Mouse (Mus musculus) limb, embryonic 11.5 days (tissue): ENCODE results near the gene Nptxr. TPM values are rescaled to one million over a fixed set of nuclear protein-coding genes. Genes with fewer than 3 reads are reported as not detected.

Experiments
- ATAC-seq: fragments of 200-750 bp; cut with Nextera tagmentation; 2 replicates; pipeline ENCODE4 v1.8.0; 2017; ENCODE audit warnings: low read depth; ENCODE audit not compliant: insufficient number of reproducible peaks, low FRiP score, low TSS enrichment
- DNase-seq: peaks from one replicate; pipeline ENCODE4 v3.0.0-alpha.2; 2015; ENCODE audit warnings: low spot score
- H3K27ac ChIP-seq: fragments of 300-500 bp; sonication (generic); replicated peaks from 2 replicates; pipeline ENCODE4 v1.5.1; 2014; ENCODE audit warnings: low read depth, mild to moderate bottlenecking, low read length
- H3K27me3 ChIP-seq: fragments of 300-500 bp; sonication (generic); 2 replicates; pipeline ENCODE4 v1.6.1; 2014; ENCODE audit warnings: mild to moderate bottlenecking, low read length, mixed read lengths; ENCODE audit not compliant: control insufficient read depth, insufficient read depth
- H3K36me3 ChIP-seq: fragments of 300-500 bp; sonication (generic); 2 replicates; pipeline ENCODE4 v1.6.1; 2014; ENCODE audit warnings: mild to moderate bottlenecking, low read length, moderate library complexity, mixed read lengths; ENCODE audit not compliant: control insufficient read depth, insufficient read depth
- H3K4me1 ChIP-seq: fragments of 300-500 bp; sonication (generic); 2 replicates; pipeline ENCODE4 v1.6.1; 2014; ENCODE audit warnings: low read length, mixed read lengths; ENCODE audit not compliant: control insufficient read depth, insufficient read depth
- H3K4me2 ChIP-seq: fragments of 300-500 bp; sonication (generic); 2 replicates; pipeline ENCODE4 v1.6.1; 2014; ENCODE audit warnings: low read depth, mild to moderate bottlenecking, moderate library complexity; ENCODE audit not compliant: severe bottlenecking
- H3K4me3 ChIP-seq: fragments of 300-500 bp; sonication (generic); 2 replicates; pipeline ENCODE4 v1.5.1; 2014; ENCODE audit warnings: low read depth, low read length
- H3K9ac ChIP-seq: fragments of 300-500 bp; sonication (generic); 2 replicates; pipeline ENCODE4 v1.6.1; 2014; ENCODE audit warnings: mild to moderate bottlenecking, low read length
- H3K9me3 ChIP-seq: fragments of 300-500 bp; sonication (generic); 2 replicates; pipeline ENCODE4 v1.6.1; 2016; ENCODE audit warnings: low read length; ENCODE audit not compliant: control insufficient read depth
- WGBS: fragments of 180-500 bp; shearing (Covaris S2); extraction: QIAGEN DNeasy Blood & Tissue Kit; methylation state at CpG from one replicate; pipeline ENCODE4 v1.1.7; 2014; 5-methylcytosine and 5-hydroxymethylcytosine counted together
- polyA plus RNA-seq: library from polyadenylated mRNA; unstranded; fragments of >200 nt; fragmentation: Nextera tagmentation; extraction: Ambion mirVana; gene quantifications from 2 replicates; pipeline ENCODE4 v1.2.1, GENCODE M21; 2014

Nptxr gene
- polyA plus RNA-seq, 1 experiment from 2014 or later = 0.37 TPM

- ATAC-seq (no peak), DNase-seq (no peak)
- no peak overlapping the region for H3K27ac ChIP-seq
- no peaks in the 10 kb centered on the region for H3K9me3 ChIP-seq
- H3K27me3 ChIP-seq = no peaks in the 10 kb centered on the region
- WGBS = 88% methylated on average over 9 of the region's 9 CpGs
- no peak overlapping the region for H3K9ac ChIP-seq
- no peaks in the 10 kb centered on the region for H3K4me1 ChIP-seq
- no peaks in the 10 kb centered on the region; the same call in 1 of the 2 replicates for H3K36me3 ChIP-seq
- H3K4me2 ChIP-seq = no peak overlapping the region
- H3K4me3 ChIP-seq = no peak overlapping the region
These were observed 41.6 kb downstream of the Nptxr start for GRCm38 (mm10) chr15:79763001-79763400.

GRCm38 (mm10) chr15:79760956-79761355 is 43.6 kb downstream of the Nptxr start:
- Histone ChIP-seq H3K4me3 (no peak overlapping the region), H3K27me3 (no peaks in the 10 kb centered on the region), H3K27ac (no peak overlapping the region), H3K9me3 (no peaks in the 10 kb centered on the region), H3K36me3 (no peaks in the 10 kb centered on the region; the same call in 1 of the 2 replicates), H3K4me2 (no peak overlapping the region), H3K4me1 (no peaks in the 10 kb centered on the region), H3K9ac (no peak overlapping the region; the same call in 1 of the 2 replicates)
- no peak for DNase-seq
- no peak for ATAC-seq
- WGBS = 88% methylated on average over 6 of the region's 6 CpGs

GRCm38 (mm10) chr15:79757118-79757517 is 47.4 kb downstream of the Nptxr start:
- H3K9ac ChIP-seq = no peak overlapping the region
- no peaks in the 10 kb centered on the region for H3K27me3 ChIP-seq
- DNase-seq = no peak
- H3K27ac ChIP-seq = no peak overlapping the region
- no peak for ATAC-seq
- H3K4me2 ChIP-seq = no peak overlapping the region
- H3K4me1 ChIP-seq = no peaks in the 10 kb centered on the region
- WGBS = 96% methylated on average over 3 of the region's 3 CpGs
- no peaks in the 10 kb centered on the region; the same call in 1 of the 2 replicates for H3K36me3 ChIP-seq
- no peak overlapping the region for H3K4me3 ChIP-seq
- no peaks in the 10 kb centered on the region for H3K9me3 ChIP-seq

- no peak for DNase-seq
- no peak overlapping the region for H3K27ac ChIP-seq
- H3K4me2 ChIP-seq = no peak overlapping the region
- no peak overlapping the region for H3K4me3 ChIP-seq
- no peak overlapping the region for H3K9ac ChIP-seq
- no peaks in the 10 kb centered on the region for H3K9me3 ChIP-seq
- H3K27me3 ChIP-seq = no peaks in the 10 kb centered on the region
- no peaks in the 10 kb centered on the region for H3K36me3 ChIP-seq
- 73% methylated on average over 8 of the region's 8 CpGs for WGBS
- ATAC-seq = no peak
- H3K4me1 ChIP-seq = no peaks in the 10 kb centered on the region
These were observed 48.5 kb downstream of the Nptxr start for GRCm38 (mm10) chr15:79755977-79756625.

GRCm38 (mm10) chr15:79755176-79755575 is 49.4 kb downstream of the Nptxr start:
- Histone ChIP-seq H3K4me3 (no peak overlapping the region), H3K36me3 (no peaks in the 10 kb centered on the region), H3K4me2 (no peak overlapping the region), H3K27ac (no peak overlapping the region), H3K9ac (no peak overlapping the region), H3K27me3 (no peaks in the 10 kb centered on the region), H3K4me1 (no peaks in the 10 kb centered on the region), H3K9me3 (no peaks in the 10 kb centered on the region)
- no peak for DNase-seq
- ATAC-seq = no peak
- WGBS = 90% methylated on average over 4 of the region's 4 CpGs

GRCm38 (mm10) chr15:79753873-79754272 is 50.7 kb downstream of the Nptxr start:
- DNase-seq (no peak), ATAC-seq (no peak)
- Histone ChIP-seq H3K9ac (no peak overlapping the region), H3K9me3 (no peaks in the 10 kb centered on the region), H3K4me1 (no peaks in the 10 kb centered on the region), H3K4me3 (no peak overlapping the region), H3K4me2 (no peak overlapping the region), H3K27me3 (no peaks in the 10 kb centered on the region), H3K36me3 (no peaks in the 10 kb centered on the region), H3K27ac (no peak overlapping the region)
- 50% methylated on average over 4 of the region's 4 CpGs for WGBS

GRCm38 (mm10) chr15:79753420-79753752 is 51.2 kb downstream of the Nptxr start:
- ATAC-seq = peak; percentile 35; the same call in 1 of the 2 replicates
- Histone ChIP-seq H3K27me3 (no peaks in the 10 kb centered on the region), H3K36me3 (no peaks in the 10 kb centered on the region), H3K4me1 (no peaks in the 10 kb centered on the region), H3K9ac (no peak overlapping the region), H3K4me2 (no peak overlapping the region), H3K9me3 (no peaks in the 10 kb centered on the region), H3K27ac (no peak overlapping the region), H3K4me3 (no peak overlapping the region)
- DNase-seq = no peak
- WGBS = 88% methylated on average over 3 of the region's 3 CpGs

GRCm38 (mm10) chr15:79752742-79753419 is 51.7 kb downstream of the Nptxr start:
- Histone ChIP-seq H3K27me3 (no peaks in the 10 kb centered on the region), H3K4me1 (no peaks in the 10 kb centered on the region), H3K27ac (no peak overlapping the region), H3K36me3 (no peaks in the 10 kb centered on the region), H3K4me2 (no peak overlapping the region), H3K9me3 (no peaks in the 10 kb centered on the region), H3K9ac (no peak overlapping the region), H3K4me3 (no peak overlapping the region)
- ATAC-seq (0 out of 2 replicates have a peak, but pooled peaks have one; percentile 27), DNase-seq (peak; percentile 85)
- WGBS = 23% methylated on average over 11 of the region's 11 CpGs
